Mouse (Mus musculus) intestine, embryonic 14.5 days (tissue): ENCODE measurements around the gene Arhgap25. TPM values are rescaled to one million over a fixed set of nuclear protein-coding genes. Genes with fewer than 3 reads are reported as not detected.
"Not testable (repeated sequence)": the region's sequence is repeated elsewhere in the genome, so short reads cannot be mapped to it uniquely, and the experiment has no call there.

ENCODE experiments used
- ATAC-seq: fragments of 200-750 bp; cut with Nextera tagmentation; replicated peaks from 2 replicates; pipeline ENCODE4 v1.8.0; 2017; ENCODE audit warnings: low read depth, moderate number of reproducible peaks, moderate TSS enrichment, moderate library complexity; ENCODE audit not compliant: low FRiP score, low TSS enrichment
- DNase-seq: peaks from one replicate; pipeline ENCODE4 v3.0.0-alpha.2; 2018; ENCODE audit warnings: low spot score
- H3K27ac ChIP-seq: fragments of 300-500 bp; sonication (generic); 2 replicates; pipeline ENCODE4 v1.5.1; 2014; ENCODE audit warnings: low read depth, mild to moderate bottlenecking, control low read depth
- H3K27me3 ChIP-seq: fragments of 300-500 bp; sonication (generic); replicated peaks from 2 replicates; pipeline ENCODE4 v1.6.1; 2014; ENCODE audit warnings: low read length, control low read depth; ENCODE audit not compliant: control insufficient read depth, insufficient read depth
- H3K36me3 ChIP-seq: fragments of 300-500 bp; sonication (generic); 2 replicates; pipeline ENCODE4 v1.6.1; 2014; ENCODE audit warnings: low read length, control low read depth; ENCODE audit not compliant: control insufficient read depth, insufficient read depth
- H3K4me1 ChIP-seq: fragments of 300-500 bp; sonication (generic); replicated peaks from 2 replicates; pipeline ENCODE4 v1.6.1; 2014; ENCODE audit warnings: low read length, control low read depth, mixed read lengths; ENCODE audit not compliant: control insufficient read depth, insufficient read depth
- H3K4me2 ChIP-seq: fragments of 300-500 bp; sonication (generic); 2 replicates; pipeline ENCODE4 v1.6.1; 2014; ENCODE audit warnings: low read length
- H3K4me3 ChIP-seq: fragments of 300-500 bp; sonication (generic); 2 replicates; pipeline ENCODE4 v1.5.1; 2014; ENCODE audit warnings: low read depth, low read length, control low read depth, mixed read lengths
- H3K9ac ChIP-seq: fragments of 300-500 bp; sonication (generic); 2 replicates; pipeline ENCODE4 v1.6.1; 2014; ENCODE audit warnings: mild to moderate bottlenecking, low read length
- H3K9me3 ChIP-seq: fragments of 300-500 bp; sonication (generic); 2 replicates; pipeline ENCODE4 v1.6.1; 2016; ENCODE audit warnings: low read length, control low read depth; ENCODE audit not compliant: control insufficient read depth
- WGBS: fragments of 180-500 bp; shearing (Covaris S2); extraction: QIAGEN DNeasy Blood & Tissue Kit; methylation state at CpG from one replicate; pipeline ENCODE4 v1.1.7; 2014; 5-methylcytosine and 5-hydroxymethylcytosine counted together
- polyA plus RNA-seq: library from polyadenylated mRNA; unstranded; fragments of >200 nt; fragmentation: Nextera tagmentation; extraction: Ambion mirVana; gene quantifications from 2 replicates; pipeline ENCODE4 v1.2.1, GENCODE M21; 2014

The Arhgap25 gene
- 2.7 and 3.0 TPM in 2 replicates for polyA plus RNA-seq

- H3K4me2 ChIP-seq: no peak within 1 kb of the TSS
- ATAC-seq (no peak), DNase-seq (no peak)
- H3K36me3 ChIP-seq: no peaks in the 10 kb centered on the region
- H3K9me3 ChIP-seq: no peaks in the 10 kb centered on the region
- no peak within 1 kb of the TSS for H3K27ac ChIP-seq
- no peak within 1 kb of the TSS for H3K9ac ChIP-seq
- no peak within 1 kb of the TSS for H3K4me3 ChIP-seq
- no peaks in the 10 kb centered on the region for H3K4me1 ChIP-seq
- WGBS: 51% methylated on average over 14 of the region's 14 CpGs
- no peaks in the 10 kb centered on the region for H3K27me3 ChIP-seq
These were observed at the start of gene Arhgap25 for GRCm38 (mm10) chr6:87532953-87533710. Gene Arhgap25, minus strand, starts transcription at chr6:87533259.

GRCm38 (mm10) chr6:87582456-87582855 is 49.4 kb upstream of the Arhgap25 start:
- Histone ChIP-seq H3K9ac (no peak overlapping the region), H3K4me2 (no peak overlapping the region), H3K27ac (peak overlapping the region; percentile 3; the same call in 1 of the 2 replicates), H3K4me3 (no peak overlapping the region), H3K4me1 (no peaks in the 10 kb centered on the region), H3K36me3 (no peaks in the 10 kb centered on the region), H3K9me3 (no peaks in the 10 kb centered on the region), H3K27me3 (no peaks in the 10 kb centered on the region)
- ATAC-seq (no peak), DNase-seq (peak; percentile 70)
- 52% methylated on average over 6 of the region's 6 CpGs for WGBS

GRCm38 (mm10) chr6:87581581-87581980 is 48.5 kb upstream of the Arhgap25 start:
- H3K4me2 ChIP-seq: no peak overlapping the region
- 0 out of 2 replicates have a peak, but pooled peaks cover 2% of the 10 kb centered on the region for H3K4me1 ChIP-seq
- no peak for DNase-seq
- no peak overlapping the region for H3K27ac ChIP-seq
- H3K4me3 ChIP-seq: no peak overlapping the region
- no peak overlapping the region for H3K9ac ChIP-seq
- no peaks in the 10 kb centered on the region for H3K36me3 ChIP-seq
- no peaks in the 10 kb centered on the region for H3K9me3 ChIP-seq
- no peaks in the 10 kb centered on the region for H3K27me3 ChIP-seq
- WGBS: 86% methylated on average over 18 of the region's 18 CpGs
- ATAC-seq: no peak

GRCm38 (mm10) chr6:87581071-87581470 is 48.0 kb upstream of the Arhgap25 start:
- no peak for DNase-seq
- Histone ChIP-seq H3K36me3 (no peaks in the 10 kb centered on the region), H3K27ac (no peak overlapping the region), H3K4me2 (no peak overlapping the region), H3K9me3 (no peaks in the 10 kb centered on the region), H3K4me1 (0 out of 2 replicates have a peak, but pooled peaks cover 4% of the 10 kb centered on the region), H3K4me3 (no peak overlapping the region), H3K27me3 (no peaks in the 10 kb centered on the region), H3K9ac (no peak overlapping the region)
- WGBS: 87% methylated on average over 15 of the region's 15 CpGs
- no peak for ATAC-seq

GRCm38 (mm10) chr6:87578247-87578646 is 45.2 kb upstream of the Arhgap25 start:
- H3K4me2 ChIP-seq: no peak overlapping the region
- H3K36me3 ChIP-seq: no peaks in the 10 kb centered on the region
- 0 out of 2 replicates have a peak, but pooled peaks cover 4% of the 10 kb centered on the region for H3K4me1 ChIP-seq
- no peak overlapping the region for H3K27ac ChIP-seq
- no peaks in the 10 kb centered on the region for H3K9me3 ChIP-seq
- no peaks in the 10 kb centered on the region for H3K27me3 ChIP-seq
- ATAC-seq: no peak
- WGBS: 42% methylated on average over 9 of the region's 9 CpGs
- peak; percentile 56 for DNase-seq
- no peak overlapping the region for H3K4me3 ChIP-seq
- no peak overlapping the region for H3K9ac ChIP-seq

- H3K36me3 ChIP-seq: no peaks in the 10 kb centered on the region
- peak; percentile 63 for DNase-seq
- no peak overlapping the region for H3K4me2 ChIP-seq
- H3K9me3 ChIP-seq: no peaks in the 10 kb centered on the region
- no peaks in the 10 kb centered on the region for H3K27me3 ChIP-seq
- H3K4me3 ChIP-seq: no peak overlapping the region
- 45% methylated on average over 4 of the region's 4 CpGs for WGBS
- 0 out of 2 replicates have a peak, but pooled peaks cover 4% of the 10 kb centered on the region for H3K4me1 ChIP-seq
- peak overlapping the region; percentile 29; the same call in 1 of the 2 replicates for H3K27ac ChIP-seq
- no peak overlapping the region for H3K9ac ChIP-seq
- ATAC-seq: 0 out of 2 replicates have a peak, but pooled peaks have one; percentile 51
These were observed 43.7 kb upstream of the Arhgap25 start for GRCm38 (mm10) chr6:87576648-87577330.

- not testable (repeated sequence) for H3K9me3 ChIP-seq, H3K4me2 ChIP-seq, ATAC-seq, H3K27me3 ChIP-seq, H3K36me3 ChIP-seq, H3K27ac ChIP-seq, H3K4me3 ChIP-seq, H3K9ac ChIP-seq, DNase-seq
- peaks cover 11% of the 10 kb centered on the region for H3K4me1 ChIP-seq
These were observed 38.8 kb upstream of the Arhgap25 start for GRCm38 (mm10) chr6:87571863-87572262.

GRCm38 (mm10) chr6:87567686-87568593 is 34.9 kb upstream of the Arhgap25 start:
- ATAC-seq: 0 out of 2 replicates have a peak, but pooled peaks have one; percentile 40
- no peak for DNase-seq
- no peaks in the 10 kb centered on the region for H3K9me3 ChIP-seq
- H3K36me3 ChIP-seq: no peaks in the 10 kb centered on the region
- H3K27me3 ChIP-seq: no peaks in the 10 kb centered on the region
- no peak overlapping the region for H3K4me2 ChIP-seq
- WGBS: 45% methylated on average over 9 of the region's 9 CpGs
- H3K9ac ChIP-seq: no peak overlapping the region
- H3K4me3 ChIP-seq: no peak overlapping the region
- H3K27ac ChIP-seq: no peak overlapping the region
- H3K4me1 ChIP-seq: peaks cover 8% of the 10 kb centered on the region
